Mouse (Mus musculus): ENCODE results near the gene Ctnnbip1. TPM values are rescaled to one million over a fixed set of nuclear protein-coding genes. Genes with fewer than 3 reads are reported as not detected.
A peak's percentile ranks its signal among the peaks of the same experiment; 100 is the strongest.

The Ctnnbip1 gene
- polyA plus RNA-seq, 1 experiment from 2014 or later, result 74.6 TPM

DNA sequence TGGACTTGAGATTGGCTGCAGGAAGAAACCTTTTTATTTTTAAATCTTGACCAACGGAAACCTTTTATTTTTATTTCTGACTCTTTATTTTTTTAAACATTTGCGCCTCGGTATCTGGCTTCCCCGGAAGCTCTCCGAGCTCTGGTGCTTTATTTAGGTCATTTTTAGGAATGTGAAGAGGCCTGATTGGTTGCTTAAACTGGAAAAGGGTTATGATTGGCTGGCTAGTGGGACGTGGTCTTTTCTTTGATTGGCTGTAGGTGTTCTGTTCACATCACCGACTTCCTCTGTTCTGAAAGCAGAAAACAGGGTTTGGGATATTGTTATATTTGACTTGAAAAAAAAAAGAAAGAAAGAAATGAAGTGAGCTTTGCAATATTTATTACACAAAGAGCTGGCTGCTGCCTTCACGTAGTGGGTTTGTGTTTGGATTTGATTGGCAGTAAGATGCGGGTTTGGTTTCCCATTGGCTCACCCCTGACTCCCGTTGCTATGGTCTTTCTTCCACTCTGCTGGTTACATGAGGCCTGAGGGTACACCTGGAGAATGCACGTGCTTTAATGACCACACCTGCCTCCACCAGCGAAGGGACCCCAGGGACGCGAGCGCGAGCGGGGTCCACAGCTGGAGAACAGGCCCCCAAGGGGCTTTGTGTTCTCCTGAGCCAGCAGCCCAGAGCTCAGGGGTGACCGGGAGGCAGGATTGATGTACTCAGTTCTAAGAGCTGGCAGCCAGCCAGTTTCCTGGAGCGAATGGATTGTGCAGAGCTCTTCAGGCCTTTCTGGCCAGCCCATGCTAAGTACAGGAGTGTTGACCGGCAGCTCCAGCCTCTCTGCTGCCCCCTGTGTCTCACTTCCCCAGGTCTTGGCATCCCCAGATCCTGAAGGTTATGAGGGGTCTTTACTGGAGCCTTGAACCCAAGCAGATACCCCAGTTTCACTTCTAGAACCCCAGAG is 46.7 kb downstream of the Ctnnbip1 start:
- peaks cover 6% of the 10 kb centered on the region for H3K36me3 ChIP-seq
- WGBS, result 60% methylated on average over 20 of the region's 20 CpGs
- peak overlapping the region; percentile 39 for H3K4me2 ChIP-seq (replicated peaks)
- peak; percentile 62 for ATAC-seq
- peak overlapping the region; percentile 79 for H3K27ac ChIP-seq
- no peaks in the 10 kb centered on the region for H3K27me3 ChIP-seq
- 0 out of 2 replicates have a peak, but pooled peaks cover 5% of the 10 kb centered on the region for H3K9me3 ChIP-seq
- H3K4me3 ChIP-seq (replicated peaks), result no peak overlapping the region
- H3K4me1 ChIP-seq (replicated peaks), result peaks cover 46% of the 10 kb centered on the region
- H3K9ac ChIP-seq (replicated peaks), result no peak overlapping the region

- Histone ChIP-seq H3K27me3 (no peaks in the 10 kb centered on the region), H3K27ac (peak overlapping the region; percentile 61), H3K4me2 (replicated peaks) (no peak overlapping the region), H3K36me3 (no peaks in the 10 kb centered on the region; the same call in 1 of the 2 replicates), H3K4me1 (replicated peaks) (peaks cover 52% of the 10 kb centered on the region), H3K9me3 (no peaks in the 10 kb centered on the region), H3K4me3 (replicated peaks) (no peak overlapping the region), H3K9ac (replicated peaks) (peak overlapping the region; percentile 29; the same call in 1 of the 2 replicates)
- WGBS, result 6% methylated on average over 8 of the region's 8 CpGs
- peak; percentile 41 for ATAC-seq
Measured at GRCm38 (mm10) chr4:149567432-149568026, 49.5 kb downstream of the Ctnnbip1 start.

- Histone ChIP-seq H3K27me3 (no peaks in the 10 kb centered on the region), H3K27ac (no peak overlapping the region), H3K4me3 (replicated peaks) (no peak overlapping the region), H3K4me1 (replicated peaks) (peaks cover 46% of the 10 kb centered on the region), H3K36me3 (no peaks in the 10 kb centered on the region; the same call in 1 of the 2 replicates), H3K9me3 (no peaks in the 10 kb centered on the region), H3K4me2 (replicated peaks) (no peak overlapping the region), H3K9ac (replicated peaks) (no peak overlapping the region)
- no peak for ATAC-seq
- 67% methylated on average over 6 of the region's 6 CpGs for WGBS
Measured at GRCm38 (mm10) chr4:149568622-149569021, 50.6 kb downstream of the Ctnnbip1 start.

GRCm38 (mm10) chr4:149569781-149570497 is 51.9 kb downstream of the Ctnnbip1 start:
- ATAC-seq, result no peak
- Histone ChIP-seq H3K9ac (replicated peaks) (no peak overlapping the region), H3K4me3 (replicated peaks) (no peak overlapping the region), H3K4me1 (replicated peaks) (peaks cover 33% of the 10 kb centered on the region), H3K36me3 (no peaks in the 10 kb centered on the region; the same call in 1 of the 2 replicates), H3K27ac (no peak overlapping the region), H3K27me3 (no peaks in the 10 kb centered on the region), H3K4me2 (replicated peaks) (no peak overlapping the region), H3K9me3 (no peaks in the 10 kb centered on the region)
- 86% methylated on average over 6 of the region's 6 CpGs for WGBS

DNA sequence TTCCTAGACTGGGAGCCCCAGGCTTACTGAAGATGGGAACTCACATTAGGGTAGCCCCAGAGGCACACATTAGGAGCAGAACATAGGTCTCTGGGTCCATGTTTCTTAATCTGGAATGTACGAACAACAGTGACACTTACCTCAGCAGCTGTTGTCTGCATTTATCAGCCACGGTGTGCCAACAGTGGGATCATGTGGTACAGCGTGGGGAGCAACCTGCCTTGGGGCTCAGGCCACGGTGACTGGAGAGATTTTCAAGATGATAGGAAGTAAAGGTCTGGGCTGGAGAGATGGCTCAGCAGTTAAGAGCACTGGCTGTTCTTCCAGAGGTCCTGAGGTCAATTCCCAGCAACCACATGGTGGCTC is 52.4 kb downstream of the Ctnnbip1 start:
- Histone ChIP-seq H3K36me3 (no peaks in the 10 kb centered on the region; the same call in 1 of the 2 replicates), H3K27me3 (no peaks in the 10 kb centered on the region), H3K4me1 (replicated peaks) (peaks cover 28% of the 10 kb centered on the region), H3K9ac (replicated peaks) (no peak overlapping the region), H3K4me3 (replicated peaks) (no peak overlapping the region), H3K4me2 (replicated peaks) (no peak overlapping the region), H3K9me3 (no peaks in the 10 kb centered on the region), H3K27ac (no peak overlapping the region)
- WGBS, result 84% methylated on average over 4 of the region's 4 CpGs
- no peak for ATAC-seq

- 83% methylated on average over 5 of the region's 5 CpGs for WGBS
- Histone ChIP-seq H3K27ac (no peak overlapping the region), H3K4me2 (replicated peaks) (no peak overlapping the region), H3K36me3 (no peaks in the 10 kb centered on the region), H3K9ac (replicated peaks) (no peak overlapping the region), H3K9me3 (no peaks in the 10 kb centered on the region), H3K27me3 (no peaks in the 10 kb centered on the region), H3K4me3 (replicated peaks) (no peak overlapping the region), H3K4me1 (replicated peaks) (peaks cover 24% of the 10 kb centered on the region)
- ATAC-seq, result no peak
Measured at GRCm38 (mm10) chr4:149571209-149571608, 53.2 kb downstream of the Ctnnbip1 start.

DNA sequence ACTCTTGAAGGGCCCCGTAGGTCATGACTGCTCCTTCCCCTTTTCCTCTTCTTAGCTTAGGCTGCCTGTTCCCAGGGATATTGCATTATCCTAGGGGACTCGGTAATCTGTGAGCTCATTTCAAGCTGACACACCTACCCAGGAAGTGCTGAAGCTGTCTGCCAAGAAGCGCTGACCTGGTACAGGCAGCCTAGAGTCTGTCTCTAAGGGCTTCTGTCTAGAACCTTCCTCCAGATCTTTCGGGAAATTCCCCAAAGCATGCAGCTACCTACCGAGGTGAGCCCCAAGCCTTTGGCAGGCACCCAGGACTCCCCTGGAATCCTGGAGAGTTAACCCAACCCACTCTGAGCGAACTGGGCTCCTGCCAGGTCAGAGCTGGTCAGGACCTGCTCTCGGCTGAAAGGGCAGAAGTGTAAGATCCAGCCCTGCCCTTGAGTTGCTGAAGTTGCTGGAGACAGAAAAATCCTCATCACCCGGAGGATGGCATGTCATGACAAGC is 53.7 kb downstream of the Ctnnbip1 start:
- no peak overlapping the region for H3K4me3 ChIP-seq (replicated peaks)
- WGBS, result 60% methylated on average over 8 of the region's 8 CpGs
- H3K4me2 ChIP-seq (replicated peaks), result no peak overlapping the region
- H3K27ac ChIP-seq, result no peak overlapping the region
- no peak overlapping the region for H3K9ac ChIP-seq (replicated peaks)
- H3K9me3 ChIP-seq, result no peaks in the 10 kb centered on the region
- ATAC-seq, result no peak
- H3K4me1 ChIP-seq (replicated peaks), result peaks cover 29% of the 10 kb centered on the region
- no peaks in the 10 kb centered on the region for H3K36me3 ChIP-seq
- no peaks in the 10 kb centered on the region for H3K27me3 ChIP-seq

GRCm38 (mm10) chr4:149572446-149572845 is 54.4 kb downstream of the Ctnnbip1 start:
- Histone ChIP-seq H3K9ac (replicated peaks) (no peak overlapping the region), H3K4me1 (replicated peaks) (peaks cover 34% of the 10 kb centered on the region), H3K9me3 (no peaks in the 10 kb centered on the region), H3K27ac (no peak overlapping the region), H3K27me3 (no peaks in the 10 kb centered on the region), H3K4me2 (replicated peaks) (no peak overlapping the region), H3K4me3 (replicated peaks) (no peak overlapping the region), H3K36me3 (no peaks in the 10 kb centered on the region)
- WGBS, result 38% methylated on average over 4 of the region's 9 CpGs
- ATAC-seq, result no peak

- 53% methylated on average over 8 of the region's 8 CpGs for WGBS
- no peaks in the 10 kb centered on the region for H3K36me3 ChIP-seq
- no peak for ATAC-seq
- no peaks in the 10 kb centered on the region for H3K27me3 ChIP-seq
- H3K9ac ChIP-seq (replicated peaks), result no peak overlapping the region
- H3K4me3 ChIP-seq (replicated peaks), result no peak overlapping the region
- H3K4me1 ChIP-seq (replicated peaks), result peaks cover 34% of the 10 kb centered on the region
- no peaks in the 10 kb centered on the region for H3K9me3 ChIP-seq
- no peak overlapping the region for H3K4me2 ChIP-seq (replicated peaks)
- H3K27ac ChIP-seq, result no peak overlapping the region
Measured at GRCm38 (mm10) chr4:149572851-149573250, 54.8 kb downstream of the Ctnnbip1 start.

GRCm38 (mm10) chr4:149574391-149574821 is 56.4 kb downstream of the Ctnnbip1 start:
- 70% methylated on average over 14 of the region's 14 CpGs for WGBS
- Histone ChIP-seq H3K9me3 (no peaks in the 10 kb centered on the region), H3K27ac (no peak overlapping the region), H3K9ac (replicated peaks) (no peak overlapping the region), H3K27me3 (no peaks in the 10 kb centered on the region), H3K4me2 (replicated peaks) (no peak overlapping the region), H3K4me1 (replicated peaks) (peaks cover 47% of the 10 kb centered on the region), H3K36me3 (no peaks in the 10 kb centered on the region), H3K4me3 (replicated peaks) (no peak overlapping the region)
- no peak for ATAC-seq

DNA sequence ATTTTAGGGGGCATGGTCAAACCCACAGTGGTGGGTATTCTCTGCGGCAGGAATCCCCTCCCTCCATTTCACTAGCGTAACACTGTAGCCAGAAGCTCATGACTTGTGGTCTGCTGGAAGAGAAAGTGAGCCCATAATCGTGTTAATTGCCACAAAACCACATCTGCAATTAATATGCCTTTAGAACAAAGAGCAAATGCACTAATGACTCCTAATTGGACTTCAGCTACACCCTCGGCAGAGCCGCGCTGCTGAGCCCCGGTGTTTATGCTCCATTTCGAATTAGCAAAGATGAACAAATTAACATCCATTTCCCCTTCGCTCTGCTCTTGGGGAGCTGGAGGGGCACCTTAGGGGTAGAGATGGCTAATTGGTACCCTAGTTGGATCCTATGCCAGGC is 58.0 kb downstream of the Ctnnbip1 start:
- ATAC-seq, result no peak
- WGBS, result 77% methylated on average over 9 of the region's 9 CpGs

More for the DNA sequence above, 58.0 kb downstream of the Ctnnbip1 start:
- no peaks in the 10 kb centered on the region for H3K27me3 ChIP-seq
- peaks cover 45% of the 10 kb centered on the region for H3K4me1 ChIP-seq (replicated peaks)
- H3K4me3 ChIP-seq (replicated peaks), result no peak overlapping the region
- H3K9me3 ChIP-seq, result no peaks in the 10 kb centered on the region
- H3K27ac ChIP-seq, result peak overlapping the region; percentile 84; the same call in 1 of the 2 replicates
- no peak overlapping the region for H3K9ac ChIP-seq (replicated peaks)
- H3K4me2 ChIP-seq (replicated peaks), result no peak overlapping the region
- H3K36me3 ChIP-seq, result no peaks in the 10 kb centered on the region

All from midbrain, embryonic 13.5 days (tissue).